Mouse (Mus musculus): ENCODE measurements around the gene Mageb5. TPM values are rescaled to one million over a fixed set of nuclear protein-coding genes. Genes with fewer than 3 reads are reported as not detected.

Gene Mageb5
- total RNA-seq (2023): not detected

GRCm38 (mm10) chrX:91782918-91783317 lies at the start of gene Mageb5:
Gene Mageb5, minus strand, starts transcription at chrX:91783018.

Other genes with a start within 250 kb of the Mageb5 start
- gene 1700084M14Rik, start 207.1 kb downstream of the Mageb5 start, total RNA-seq (2023): not detected
- gene Gm14781, start 150.8 kb downstream of the Mageb5 start, total RNA-seq (2023): not detected
- not detected for gene Mageb1, start 233.3 kb upstream of the Mageb5 start, total RNA-seq (2023)

Measured in neutrophil, adult 59 days (primary cell).